Mouse (Mus musculus) MEL (cell line): Measurements from ENCODE around the gene Vash1.

Experiments
- BHLHE40 ChIP-seq: IDR thresholded peaks from 2 replicates; pipeline ENCODE4 v1.6.1; 2012; ENCODE audit warnings: low read depth, mild to moderate bottlenecking, inconsistent platforms, low read length, improper control_type of control experiment, borderline replicate concordance
- CTCF ChIP-seq, 3 experiments: IDR thresholded peaks in 2 of 3; conservative IDR thresholded peaks in 1 of 3; 2 replicates each; pipeline ENCODE4 v1.5.1; 2011 to 2012; ENCODE audit warnings: low read length in 3 of 3, low read depth in 2 of 3, mild to moderate bottlenecking in 2 of 3, improper control_type of control experiment in 1 of 3, inconsistent platforms in 1 of 3, mixed read lengths in 1 of 3, moderate library complexity in 1 of 3; ENCODE audit not compliant: control insufficient read depth in 1 of 3, insufficient read depth in 1 of 3, poor library complexity in 1 of 3, severe bottlenecking in 1 of 3
- E2F4 ChIP-seq: IDR thresholded peaks from 2 replicates; pipeline ENCODE4 v1.6.1; 2011; ENCODE audit warnings: low read depth, low read length, improper control_type of control experiment, borderline replicate concordance
- ELF1 ChIP-seq: IDR thresholded peaks from 2 replicates; pipeline ENCODE4 v1.6.1; 2014; ENCODE audit warnings: low read depth, mild to moderate bottlenecking, inconsistent platforms, low read length, improper control_type of control experiment, moderate library complexity
- EP300 ChIP-seq, 2 experiments: IDR thresholded peaks; 2 replicates each; pipeline ENCODE4 v1.6.1; 2011; ENCODE audit warnings: improper control_type of control experiment in 2 of 2, low read length in 2 of 2, low read depth in 1 of 2, mild to moderate bottlenecking in 1 of 2
- POLR2A ChIP-seq, 2 experiments: IDR thresholded peaks; 2 replicates each; pipeline ENCODE4 v1.6.1; 2011 to 2012; ENCODE audit warnings: low read length in 2 of 2, mild to moderate bottlenecking in 2 of 2, control low read depth in 1 of 2, improper control_type of control experiment in 1 of 2, low read depth in 1 of 2, moderate library complexity in 1 of 2; ENCODE audit not compliant: control insufficient read depth in 1 of 2, insufficient read depth in 1 of 2, poor library complexity in 1 of 2
- POLR2AphosphoS5 ChIP-seq: IDR thresholded peaks from 2 replicates; pipeline ENCODE4 v1.6.1; 2012; ENCODE audit warnings: low read depth, borderline replicate concordance, mild to moderate bottlenecking, inconsistent platforms, low read length, moderate library complexity, mixed read lengths

- TF ChIP-seq CTCF (IDR thresholded peaks at IDR 0.05 in 2 of 3, conservative IDR thresholded peaks at IDR 0.05 in 1 of 3; ENCODE audit: control insufficient read depth in 1 of 3, insufficient read depth in 1 of 3, low read depth in 2 of 3, low read length in 3 of 3, poor library complexity in 1 of 3, severe bottlenecking in 1 of 3) (no peak), E2F4 (no peak), BHLHE40 (no peak), POLR2A (IDR thresholded peaks at IDR 0.05; ENCODE audit: control insufficient read depth in 1 of 2, insufficient read depth in 1 of 2, low read depth in 1 of 2, low read length in 2 of 2, poor library complexity in 1 of 2) (no peak), EP300 (IDR thresholded peaks at IDR 0.05; ENCODE audit: low read depth in 1 of 2, low read length in 2 of 2) (no peak), POLR2AphosphoS5 (no peak), ELF1 (no peak)
Measured at GRCm38 (mm10) chr12:86659447-86659968, 19.0 kb upstream of the Vash1 start.
